Mouse (Mus musculus): ENCODE results near the gene Ttc17. TPM values are rescaled to one million over a fixed set of nuclear protein-coding genes. Genes with fewer than 3 reads are reported as not detected.
"Not testable (repeated sequence)": the region's sequence is repeated elsewhere in the genome, so short reads cannot be mapped to it uniquely, and the experiment has no call there.

Ttc17 gene
- polyA plus RNA-seq (2012; rRNA removed): 14.1 and 15.5 TPM in 2 replicates

DNA sequence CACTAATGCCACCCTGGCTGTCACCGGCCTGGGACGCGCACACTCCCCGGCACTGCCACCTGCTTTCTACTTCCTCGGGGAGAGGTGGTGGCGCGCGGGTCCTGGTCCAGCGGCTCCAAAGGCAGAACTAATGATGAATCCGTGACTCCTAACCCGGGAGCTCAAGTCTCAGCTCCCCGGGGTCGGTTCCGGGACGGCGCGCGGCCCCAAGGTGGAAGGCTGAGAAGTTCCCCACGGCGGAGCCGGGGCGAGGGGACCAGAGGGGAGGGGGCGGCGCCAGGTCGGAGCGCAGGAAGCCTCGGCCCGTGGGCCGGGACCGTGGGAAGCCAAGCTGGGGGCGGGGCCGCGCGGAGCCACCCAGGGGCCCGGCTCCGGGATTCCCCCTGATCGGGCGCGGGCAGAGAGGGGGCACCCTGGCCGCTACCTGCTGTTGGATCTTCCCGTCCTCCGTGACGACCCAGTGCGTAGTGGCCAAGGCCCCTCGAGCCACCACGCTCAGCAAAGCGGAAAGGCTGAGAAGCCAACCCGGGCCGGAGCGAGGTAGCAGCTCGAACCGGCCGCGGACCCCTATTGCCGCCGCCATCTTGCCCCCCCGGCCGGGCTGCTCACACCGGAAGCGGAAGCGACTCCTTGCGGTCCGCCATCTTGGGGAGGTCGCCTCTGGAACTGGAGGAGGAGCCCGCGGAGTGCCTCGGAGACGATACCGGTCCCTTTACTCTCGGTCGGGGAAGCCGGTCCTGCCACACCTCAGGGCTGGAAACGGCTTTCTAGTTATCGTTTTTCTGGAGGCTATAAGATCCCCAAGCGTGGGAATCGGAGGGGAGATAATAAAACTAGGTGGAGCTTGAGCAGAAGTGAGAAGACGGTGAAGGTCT lies at the start of gene Ttc17:
TSS of gene Ttc17 (minus strand) at position 607 of the 875 bp plus-strand sequence.
- no peak for DNase-seq (ENCODE audit: low read depth)

DNA sequence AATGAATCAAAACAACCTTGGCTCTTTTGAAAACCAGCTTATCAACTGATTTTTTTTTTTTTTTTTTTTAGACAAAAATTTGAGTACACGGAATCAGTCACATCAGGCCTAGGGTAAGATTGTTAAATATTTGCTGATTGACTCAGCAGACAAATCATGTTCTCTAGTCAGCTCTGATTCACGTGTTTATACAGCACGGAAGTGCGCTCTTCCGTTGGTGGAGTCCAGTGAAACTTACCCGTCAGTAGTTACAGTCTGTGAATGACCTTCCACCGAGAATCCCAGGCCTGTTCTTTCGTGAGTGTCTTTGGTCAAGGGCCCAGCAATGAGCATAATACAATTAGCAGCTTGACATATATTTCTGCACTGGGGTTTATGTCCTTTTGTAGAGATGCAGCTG lies 43.2 kb upstream of the Ttc17 start:
- DNase-seq (ENCODE audit: low read depth): no peak

DNA sequence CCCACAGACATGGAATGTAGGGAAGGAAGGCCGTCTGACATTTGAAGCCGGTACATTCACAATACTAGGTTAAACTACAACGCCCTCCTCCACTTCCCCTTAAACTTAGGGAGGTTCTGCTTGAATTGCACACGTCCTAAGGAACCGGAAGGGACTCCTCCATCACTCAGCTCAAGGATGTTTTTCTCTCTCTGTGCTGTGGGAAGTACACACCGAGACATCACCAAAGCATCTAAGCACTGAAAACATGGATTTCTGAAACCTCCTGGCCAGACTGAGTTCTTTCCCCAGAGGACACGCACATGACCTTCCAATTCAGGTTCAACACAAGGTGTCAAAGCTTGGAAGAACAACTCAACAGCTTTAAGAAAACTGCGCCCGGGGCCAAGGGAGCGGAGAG lies 30.5 kb upstream of the Ttc17 start:
- DNase-seq (ENCODE audit: low read depth): no peak

DNA sequence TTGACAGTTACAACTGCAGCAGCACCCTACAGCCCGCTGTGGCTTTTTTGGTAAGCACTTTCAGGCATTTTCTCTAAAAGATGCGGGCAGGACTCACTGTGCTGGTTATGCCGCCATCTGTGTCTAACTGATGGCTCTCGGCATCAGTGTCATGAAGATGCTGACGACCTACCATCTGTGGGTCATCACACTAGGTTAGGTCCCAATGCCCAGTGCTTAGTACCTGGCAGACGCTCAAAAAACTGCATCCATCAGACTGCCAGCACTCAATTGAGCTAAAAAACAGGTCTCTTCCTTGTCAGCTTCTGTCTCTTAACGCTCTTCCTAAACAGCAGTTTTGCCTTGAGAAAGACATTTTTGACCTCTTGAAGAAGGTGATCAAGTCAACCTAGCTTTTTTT lies 29.0 kb upstream of the Ttc17 start:
- no peak for DNase-seq (ENCODE audit: low read depth)

DNA sequence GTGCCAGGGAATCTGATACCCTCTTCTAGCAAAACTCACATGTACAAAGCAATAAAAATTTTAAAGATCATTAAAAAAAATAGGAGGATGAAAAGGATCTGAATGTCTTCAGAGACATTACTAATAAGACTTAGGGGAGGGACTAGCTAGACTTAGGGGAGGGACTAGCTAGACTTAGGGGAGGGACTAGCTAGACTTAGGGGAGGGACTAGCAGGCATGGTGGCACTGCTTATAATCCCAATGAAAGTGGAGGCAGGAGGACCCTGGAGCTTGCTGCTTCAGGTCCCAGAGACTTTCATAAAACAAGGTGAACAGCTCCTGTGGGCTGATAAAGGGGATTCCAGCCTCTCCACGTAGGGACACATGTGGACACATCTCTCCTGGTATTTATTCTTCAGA lies 28.3 kb upstream of the Ttc17 start:
- no peak for DNase-seq (ENCODE audit: low read depth)

DNA sequence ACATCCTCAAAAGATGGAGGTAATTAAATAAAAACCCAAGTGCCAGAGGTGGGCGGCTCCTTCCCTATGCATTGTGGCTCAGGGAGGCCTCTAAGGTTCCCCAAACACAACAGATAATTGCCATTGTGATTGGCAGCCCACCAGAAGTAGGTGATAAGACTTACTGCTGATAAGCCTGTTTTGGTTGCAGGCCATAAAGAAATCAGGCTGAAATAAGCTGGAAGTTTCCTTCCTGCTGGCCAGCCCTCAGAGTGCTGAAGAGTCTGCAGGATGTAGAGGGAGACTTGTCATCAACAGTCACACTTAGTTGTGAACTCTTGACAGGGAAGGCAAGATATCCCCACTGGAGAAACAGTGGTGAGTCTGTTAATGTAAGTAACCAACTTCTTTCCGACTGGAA lies 25.7 kb upstream of the Ttc17 start:
- no peak for DNase-seq (ENCODE audit: low read depth)

DNA sequence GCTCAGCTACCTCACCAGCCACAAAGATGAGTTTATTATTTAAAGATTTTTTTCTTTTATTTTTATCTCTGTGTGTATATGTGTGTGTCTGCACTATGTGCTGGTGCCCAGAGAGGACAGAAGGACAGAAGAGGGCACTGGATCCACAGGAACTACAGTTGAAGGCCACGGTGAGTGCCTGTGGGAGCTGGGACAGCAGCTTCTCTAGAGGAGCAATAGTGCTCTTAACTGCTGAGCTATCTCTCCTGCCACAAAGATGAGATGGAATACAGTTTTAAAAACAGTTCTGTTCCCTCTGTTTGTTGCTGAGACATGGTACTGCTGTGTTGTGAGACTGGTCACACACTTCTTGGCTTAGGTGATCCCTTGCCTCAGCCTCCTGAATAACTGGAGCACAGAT lies 22.0 kb upstream of the Ttc17 start:
- DNase-seq (ENCODE audit: low read depth): no peak

DNA sequence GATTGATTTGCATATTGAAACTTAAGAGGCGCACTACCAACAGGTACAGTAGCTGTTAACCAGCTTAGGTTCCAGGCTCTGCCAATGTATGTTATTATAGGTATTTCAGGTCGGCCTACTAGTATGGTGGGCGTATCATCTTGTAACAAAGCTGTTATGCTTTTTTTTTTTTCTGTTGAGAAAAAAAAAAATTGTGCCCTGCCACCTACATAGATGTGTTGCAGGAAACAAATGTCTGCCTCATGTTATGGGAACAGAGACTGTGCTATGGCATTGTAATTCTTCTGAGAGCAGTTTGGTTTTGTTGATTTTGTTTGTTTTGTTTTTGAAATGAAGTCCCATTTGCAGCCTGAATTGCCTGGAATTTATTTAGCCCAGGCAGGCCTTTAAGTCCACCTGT lies 952 bp upstream of the Ttc17 start:
- no peak for DNase-seq (ENCODE audit: low read depth)

DNA sequence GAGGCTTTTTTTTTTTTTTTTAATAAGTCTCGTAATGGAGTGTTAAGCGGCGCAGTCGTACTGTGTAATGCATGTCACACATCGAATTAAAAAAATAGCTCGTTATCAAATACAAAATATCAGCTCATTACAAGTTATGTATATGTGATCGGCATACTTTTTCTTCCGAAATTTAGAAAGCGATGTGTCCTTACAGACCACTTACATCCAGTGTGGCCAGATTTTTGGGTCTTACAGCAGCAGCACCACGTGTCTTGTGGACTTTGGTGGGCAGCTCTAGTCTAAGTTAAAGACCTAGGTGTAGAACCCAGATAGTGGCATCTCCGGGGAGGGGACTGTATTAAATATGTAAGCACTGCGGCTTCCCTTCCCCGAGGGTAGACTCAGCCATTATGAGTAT lies 532 bp upstream of the Ttc17 start:
- no peak for DNase-seq (ENCODE audit: low read depth)

DNA sequence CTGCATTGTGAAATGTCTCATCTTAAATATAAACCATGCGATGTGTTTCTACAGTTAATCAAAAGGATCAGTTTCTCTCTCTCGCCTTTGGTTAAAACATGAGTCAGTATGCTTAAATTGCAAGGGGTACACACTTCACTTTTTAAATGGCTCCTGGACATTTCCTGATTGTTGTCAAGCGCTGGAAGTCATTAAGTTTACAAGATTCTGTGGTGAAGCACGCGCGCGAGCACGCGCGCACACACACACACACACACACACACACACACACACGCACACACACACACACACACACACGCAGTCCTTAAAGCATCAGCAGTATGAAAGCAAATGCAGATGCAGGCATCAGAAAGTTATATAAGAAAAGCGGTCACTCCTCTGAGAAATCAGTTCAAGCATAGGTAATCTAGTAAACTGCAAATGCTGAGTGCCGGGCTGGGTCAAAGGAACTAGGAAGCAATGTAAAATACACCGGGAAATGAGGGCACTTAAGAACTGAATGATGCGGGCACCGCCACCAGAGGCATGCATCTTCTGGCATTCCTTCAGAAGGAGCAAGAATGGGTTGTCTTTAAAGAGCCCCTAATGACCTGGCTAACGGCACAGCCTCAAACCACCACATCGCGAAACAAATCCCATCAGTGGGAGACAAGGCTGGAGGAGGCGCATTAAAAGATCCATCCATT lies 949 bp downstream of the Ttc17 start:
- no peak for DNase-seq (ENCODE audit: low read depth)

DNA sequence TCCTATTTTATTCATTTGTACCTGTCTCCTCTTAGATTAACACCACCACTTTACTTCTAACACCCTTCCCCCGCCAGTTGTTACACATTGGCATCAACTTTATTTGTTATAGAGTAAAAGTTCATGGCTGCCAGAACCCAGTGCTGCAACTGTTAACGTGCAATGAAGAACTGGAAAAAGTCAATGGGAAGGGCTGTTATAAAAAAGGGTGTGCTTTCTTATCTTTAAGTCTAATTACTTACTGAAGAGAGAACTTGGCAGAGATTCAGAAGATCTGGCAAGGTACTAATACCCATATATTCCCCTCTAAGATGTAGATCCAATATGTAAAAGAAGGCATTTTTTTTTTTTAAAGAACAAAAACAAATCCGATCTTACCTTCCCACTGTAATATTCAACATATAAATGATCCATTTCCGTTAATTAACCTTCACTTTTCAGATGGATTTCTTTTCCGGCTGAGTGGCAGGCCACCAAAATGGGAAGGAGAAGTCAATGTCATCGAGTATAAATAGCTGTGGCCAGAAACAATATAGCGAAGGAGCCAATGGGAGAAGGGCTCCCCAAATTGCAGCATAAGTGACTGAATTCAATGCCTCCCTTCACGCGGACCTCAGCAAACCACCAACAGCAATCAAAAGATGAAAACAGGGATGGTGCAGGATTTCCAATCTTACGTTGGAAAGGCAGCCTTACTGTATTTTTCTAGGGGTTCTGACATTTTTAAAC lies 1.8 kb downstream of the Ttc17 start:
- no peak for DNase-seq (ENCODE audit: low read depth)

DNA sequence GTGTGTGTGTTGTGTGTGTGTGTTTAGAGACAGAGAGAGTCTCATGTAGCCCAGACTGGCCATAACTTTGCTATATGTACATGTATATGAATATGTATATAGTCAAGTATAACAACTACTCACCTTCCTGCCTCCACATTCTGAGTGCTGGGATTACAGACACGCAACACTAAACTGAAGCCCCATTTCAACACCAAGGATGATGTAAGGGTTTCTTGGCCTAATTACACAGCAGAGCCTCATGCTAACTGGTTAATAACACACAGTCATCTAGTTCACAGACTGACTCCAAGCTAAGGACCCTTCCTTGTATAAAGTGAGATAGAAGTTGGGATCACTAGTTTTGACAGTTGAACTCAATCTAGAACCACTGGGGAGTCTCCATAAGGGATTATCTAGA lies 3.9 kb downstream of the Ttc17 start:
- no peak for DNase-seq (ENCODE audit: low read depth)

DNA sequence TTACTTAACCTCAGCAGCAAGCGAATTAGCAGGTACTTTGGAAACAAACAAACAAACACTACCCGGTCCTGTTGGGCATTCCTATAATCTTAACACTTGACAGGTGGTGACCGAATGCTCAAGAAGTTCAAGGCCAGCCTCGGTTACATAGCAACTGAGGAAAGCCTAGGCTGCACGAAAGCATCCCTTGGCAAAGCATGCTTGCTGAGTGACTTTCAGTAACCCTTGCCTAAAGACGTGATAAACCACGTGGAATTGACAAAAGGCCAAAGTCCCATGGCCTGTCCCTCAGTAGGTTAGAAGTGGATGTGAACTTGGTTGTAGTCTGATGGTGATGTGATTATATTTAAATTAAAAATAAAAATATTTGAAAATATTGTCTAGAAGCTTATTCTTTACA lies 4.4 kb downstream of the Ttc17 start:
- DNase-seq (ENCODE audit: low read depth): no peak

DNA sequence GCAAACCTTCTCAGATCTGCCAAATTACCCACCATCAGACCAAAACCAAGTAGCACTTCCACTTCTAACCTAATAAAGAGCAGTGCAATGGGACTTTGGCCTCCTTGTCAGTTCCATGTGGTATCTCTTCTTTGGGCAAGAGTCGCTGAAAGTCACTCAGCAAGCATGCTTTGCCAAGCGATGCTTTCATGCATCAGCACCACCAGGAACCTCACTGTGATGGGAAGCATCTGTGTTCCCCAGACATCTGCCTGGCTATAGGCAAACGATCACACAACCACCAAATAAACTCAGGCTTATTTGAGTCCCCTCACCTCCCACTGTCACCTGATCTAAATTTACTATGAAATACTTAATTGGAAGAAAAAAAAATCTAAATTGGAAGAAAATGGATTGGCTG lies 5.5 kb downstream of the Ttc17 start:
- no peak for DNase-seq (ENCODE audit: low read depth)

DNA sequence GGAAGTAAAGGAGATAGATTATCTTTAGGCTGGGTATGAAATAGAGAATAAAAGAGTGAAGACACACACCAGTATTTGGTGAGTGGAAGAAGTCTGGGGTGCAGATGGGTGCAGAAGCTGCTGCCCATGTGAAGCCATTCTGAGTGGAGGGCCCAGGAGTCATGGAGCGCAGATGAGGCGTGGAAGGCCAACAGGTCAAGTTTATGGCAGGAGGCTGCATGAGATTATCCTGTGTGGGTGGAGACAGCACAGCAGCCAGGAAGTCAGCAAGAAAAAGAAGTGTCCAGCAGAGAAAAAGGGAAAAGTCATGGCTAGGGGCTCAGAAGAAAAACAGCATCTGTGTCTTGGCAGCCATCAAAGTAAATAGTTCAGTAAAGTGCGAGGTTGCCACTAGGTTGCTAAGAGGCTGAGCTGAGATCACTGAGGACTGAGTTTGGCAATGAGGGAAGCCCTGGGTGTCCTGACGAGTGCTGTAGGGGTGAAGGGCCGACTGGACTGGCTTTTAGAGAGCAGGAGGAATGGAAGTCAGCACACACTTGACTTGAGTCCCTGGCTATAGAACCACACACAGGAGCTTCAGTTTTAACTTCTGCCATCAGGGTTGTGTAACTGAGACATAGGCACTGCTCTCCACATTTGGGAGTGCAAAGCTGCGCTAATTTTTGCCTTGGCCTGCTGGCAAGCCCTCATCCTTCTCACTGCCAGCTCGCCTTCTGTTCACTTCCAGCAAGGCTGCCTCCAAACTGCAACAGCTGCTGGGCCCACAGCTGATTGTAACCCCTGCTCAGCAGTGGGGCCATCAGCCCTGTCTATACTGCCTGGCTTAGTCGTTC lies 8.1 kb downstream of the Ttc17 start:
- DNase-seq (ENCODE audit: low read depth): no peak

DNA sequence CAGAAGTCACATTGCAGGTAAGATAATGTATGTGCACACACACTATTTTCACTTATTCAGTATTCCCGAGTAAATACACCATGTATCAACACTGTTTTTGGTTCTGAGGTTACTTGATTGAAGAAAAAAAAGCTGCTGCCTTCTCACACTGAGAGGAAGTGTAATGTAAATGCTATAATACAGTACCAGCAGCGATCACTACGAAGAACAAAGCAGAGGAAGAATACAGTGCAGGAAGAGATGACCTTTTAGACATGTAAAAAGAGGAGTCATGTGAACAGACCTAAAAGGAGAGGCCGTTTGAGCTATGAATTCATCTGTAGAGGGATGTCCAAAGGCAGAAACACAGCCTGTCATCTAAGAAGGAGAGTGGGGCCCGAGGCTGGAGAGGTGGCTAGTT lies 9.0 kb downstream of the Ttc17 start:
- no peak for DNase-seq (ENCODE audit: low read depth)

DNA sequence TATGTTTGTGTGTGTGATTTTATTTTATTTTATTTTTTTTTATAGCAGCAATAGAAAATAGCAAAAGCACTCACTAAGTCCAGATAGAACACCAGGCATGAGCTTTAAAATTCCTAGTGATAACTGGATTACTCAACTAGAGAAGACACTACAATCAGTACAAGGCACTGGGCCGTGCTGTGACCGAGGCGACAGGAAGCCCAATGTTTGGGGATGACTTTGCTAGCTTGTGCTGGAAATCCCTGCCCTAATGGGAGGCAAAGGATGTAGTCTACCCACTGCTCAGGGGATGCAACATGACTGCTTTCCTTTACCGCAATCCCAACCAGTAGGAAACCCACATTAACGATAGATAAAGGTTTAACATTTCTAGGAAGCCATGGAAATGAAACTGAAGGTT lies 10.2 kb downstream of the Ttc17 start:
- DNase-seq (ENCODE audit: low read depth): no peak

DNA sequence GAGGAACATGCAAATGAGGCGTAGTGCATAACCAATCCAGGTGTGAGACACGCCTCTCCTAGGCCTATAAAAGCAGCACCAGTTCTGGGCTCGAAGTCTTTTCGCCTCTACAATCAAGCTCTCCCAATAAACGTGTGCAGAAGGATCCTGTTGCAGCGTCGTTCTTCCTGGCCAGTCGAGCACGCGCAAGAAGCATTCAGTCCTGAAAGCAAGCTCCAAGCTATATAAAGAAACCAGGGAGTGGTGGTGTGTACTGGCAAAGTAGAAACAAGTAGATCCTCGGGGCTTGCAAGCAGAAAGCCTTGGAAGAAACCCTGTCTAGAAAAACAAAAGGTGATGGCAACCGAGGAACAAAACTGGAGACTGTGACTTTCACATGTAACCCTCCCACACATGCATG lies 15.4 kb downstream of the Ttc17 start:
- DNase-seq (ENCODE audit: low read depth): not testable (repeated sequence)

DNA sequence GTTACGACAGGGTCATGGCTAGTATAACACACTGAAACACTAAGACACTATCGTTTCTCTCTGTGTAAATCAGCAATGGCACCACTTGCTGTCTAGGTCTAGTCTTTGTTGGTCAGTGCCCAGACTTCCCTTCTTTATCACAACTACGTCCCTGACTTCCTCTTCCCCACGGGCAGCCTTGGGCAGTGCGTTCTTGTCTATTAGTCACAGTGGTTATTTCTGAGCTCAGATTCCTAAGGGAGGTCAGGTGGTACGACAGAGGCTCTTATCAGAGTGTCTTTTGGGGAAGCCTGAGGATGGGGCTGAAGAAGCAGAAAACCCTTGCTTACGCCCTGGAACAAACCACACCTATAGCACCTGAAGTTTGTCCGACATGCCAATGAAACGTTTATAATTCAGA lies 17.5 kb downstream of the Ttc17 start:
- no peak for DNase-seq (ENCODE audit: low read depth)

DNA sequence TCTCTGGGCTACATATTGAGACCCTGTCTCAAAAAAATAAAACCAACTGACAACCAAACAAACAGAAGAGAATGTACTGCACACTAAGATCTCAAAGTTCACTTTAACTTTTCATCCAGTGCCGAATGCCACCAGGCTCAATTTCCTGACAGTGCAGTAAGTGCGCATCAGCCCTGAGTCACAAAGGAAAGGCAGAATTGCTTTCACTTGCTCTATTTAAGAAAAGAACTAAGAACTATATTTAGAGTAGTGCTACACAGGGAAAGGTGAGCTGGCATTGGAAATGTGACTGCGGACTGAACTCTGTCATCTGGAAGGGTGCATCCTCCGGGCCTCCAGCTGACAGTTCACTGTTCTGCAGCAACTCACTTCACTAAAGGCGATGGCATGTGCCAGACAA lies 18.6 kb downstream of the Ttc17 start:
- no peak for DNase-seq (ENCODE audit: low read depth)

DNA sequence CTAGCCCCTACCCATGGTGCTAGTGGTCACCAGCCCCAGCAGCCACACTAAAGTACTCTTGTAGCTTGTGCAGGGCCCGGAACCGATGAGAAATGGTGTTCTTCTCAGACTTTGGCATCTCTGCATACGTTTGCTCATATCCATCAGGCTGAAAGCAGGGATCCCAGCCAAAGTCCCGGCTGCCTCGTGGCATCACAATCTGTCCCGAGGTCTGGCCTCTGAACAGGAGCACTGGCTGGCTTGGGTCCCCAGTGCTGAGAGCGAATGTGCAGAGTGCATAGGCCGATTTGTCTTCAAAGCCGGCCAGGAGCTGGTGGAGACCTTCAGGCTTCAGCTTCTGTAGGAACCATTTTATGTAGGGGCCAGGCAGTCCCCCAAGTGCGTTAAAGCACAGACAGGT lies 22.0 kb downstream of the Ttc17 start:
- DNase-seq (ENCODE audit: low read depth): not testable (repeated sequence)

Data from gonadal fat pad, adult 2 months (tissue).